Mouse (Mus musculus) hindbrain, embryonic 13.5 days (tissue): ENCODE measurements at regions not wholly inside any gene's neighbourhood (a gene's known extent, or its start where the extent isn't known, plus 50 kb on each side); places are given as distances from the start of the nearest gene placed in this dataset.

Experiments used
- ATAC-seq: fragments of 200-750 bp; cut with Nextera tagmentation; 2 replicates; pipeline ENCODE4 v1.8.0; 2017; ENCODE audit warnings: moderate TSS enrichment; ENCODE audit not compliant: low FRiP score
- H3K27ac ChIP-seq: fragments of 300-500 bp; sonication (generic); 2 replicates; pipeline ENCODE4 v1.5.1; 2015; ENCODE audit warnings: inconsistent platforms, mild to moderate bottlenecking, moderate library complexity
- H3K27me3 ChIP-seq: fragments of 300-500 bp; sonication (generic); 2 replicates; pipeline ENCODE4 v1.6.1; 2015; ENCODE audit warnings: mild to moderate bottlenecking, inconsistent platforms
- H3K36me3 ChIP-seq: fragments of 300-500 bp; sonication (generic); 2 replicates; pipeline ENCODE4 v1.6.1; 2015; ENCODE audit warnings: mild to moderate bottlenecking, inconsistent platforms
- H3K4me1 ChIP-seq: fragments of 300-500 bp; sonication (generic); replicated peaks from 2 replicates; pipeline ENCODE4 v1.6.1; 2015; ENCODE audit warnings: inconsistent platforms
- H3K4me2 ChIP-seq: fragments of 300-500 bp; sonication (generic); 2 replicates; pipeline ENCODE4 v1.6.1; 2015; ENCODE audit warnings: inconsistent platforms, mild to moderate bottlenecking, moderate library complexity
- H3K4me3 ChIP-seq: fragments of 300-500 bp; sonication (generic); 2 replicates; pipeline ENCODE4 v1.5.1; 2015; ENCODE audit warnings: mild to moderate bottlenecking, inconsistent platforms
- H3K9ac ChIP-seq: fragments of 300-500 bp; sonication (generic); 2 replicates; pipeline ENCODE4 v1.6.1; 2015; ENCODE audit warnings: mild to moderate bottlenecking, inconsistent platforms
- H3K9me3 ChIP-seq: fragments of 300-500 bp; sonication (generic); 2 replicates; pipeline ENCODE4 v1.6.1; 2016; ENCODE audit warnings: inconsistent platforms
- WGBS: fragments of 180-500 bp; shearing (Covaris S2); methylation state at CpG from one replicate; pipeline ENCODE4 v1.1.7; 2015; 5-methylcytosine and 5-hydroxymethylcytosine counted together

- Histone ChIP-seq H3K27me3 (no peaks in the 10 kb centered on the region), H3K4me3 (no peak overlapping the region), H3K4me2 (no peak overlapping the region), H3K36me3 (no peaks in the 10 kb centered on the region), H3K27ac (no peak overlapping the region), H3K9me3 (no peaks in the 10 kb centered on the region), H3K9ac (no peak overlapping the region), H3K4me1 (no peaks in the 10 kb centered on the region)
- ATAC-seq, result no peak
- WGBS, result 61% methylated on average over 5 of the region's 5 CpGs
Observed at GRCm38 (mm10) chr12:50893604-50894003, 244.7 kb upstream of the Prkd1 start.

GRCm38 (mm10) chr12:50875796-50876195 lies 226.9 kb upstream of the Prkd1 start:
- H3K4me2 ChIP-seq, result no peak overlapping the region
- no peak for ATAC-seq
- no peaks in the 10 kb centered on the region for H3K36me3 ChIP-seq
- H3K9me3 ChIP-seq, result no peaks in the 10 kb centered on the region
- no peak overlapping the region for H3K4me3 ChIP-seq
- H3K27me3 ChIP-seq, result no peaks in the 10 kb centered on the region
- no peak overlapping the region for H3K27ac ChIP-seq
- no peak overlapping the region for H3K9ac ChIP-seq
- no peaks in the 10 kb centered on the region for H3K4me1 ChIP-seq

DNA sequence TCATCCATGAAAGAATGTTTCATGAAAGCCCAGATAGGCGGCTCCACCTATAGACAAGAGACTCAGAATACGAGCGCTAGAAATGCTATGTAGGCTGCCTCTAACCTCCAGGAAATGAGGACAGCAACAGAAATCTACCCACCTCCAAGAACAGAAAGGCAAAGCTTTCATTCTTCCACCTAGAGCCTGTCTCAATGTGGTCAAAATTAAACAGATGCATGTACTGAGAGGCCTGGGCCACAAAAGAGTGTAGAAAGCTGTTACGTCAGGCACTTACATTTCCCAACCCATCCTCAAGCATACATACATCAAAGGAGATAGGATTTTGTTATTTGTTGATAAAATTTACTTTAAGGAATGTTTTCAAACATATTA lies 225.1 kb upstream of the Prkd1 start:
- H3K27ac ChIP-seq, result 0 out of 2 replicates have a peak overlapping the region, but pooled peaks have one; percentile 35
- ATAC-seq, result 0 out of 2 replicates have a peak, but pooled peaks have one; percentile 28
- H3K9ac ChIP-seq, result no peak overlapping the region
- no peaks in the 10 kb centered on the region for H3K27me3 ChIP-seq
- no peaks in the 10 kb centered on the region for H3K4me1 ChIP-seq
- H3K9me3 ChIP-seq, result no peaks in the 10 kb centered on the region; the same call in 1 of the 2 replicates
- H3K36me3 ChIP-seq, result no peaks in the 10 kb centered on the region
- no peak overlapping the region for H3K4me2 ChIP-seq
- WGBS, result 88% methylated on average over 4 of the region's 4 CpGs
- H3K4me3 ChIP-seq, result no peak overlapping the region

- Histone ChIP-seq H3K4me1 (no peaks in the 10 kb centered on the region), H3K27ac (no peak overlapping the region), H3K27me3 (no peaks in the 10 kb centered on the region), H3K4me2 (no peak overlapping the region), H3K36me3 (no peaks in the 10 kb centered on the region), H3K9me3 (no peaks in the 10 kb centered on the region; the same call in 1 of the 2 replicates), H3K9ac (no peak overlapping the region), H3K4me3 (no peak overlapping the region)
- ATAC-seq, result peak; percentile 54; the same call in 1 of the 2 replicates
- WGBS, result 77% methylated on average over 11 of the region's 11 CpGs
Observed at GRCm38 (mm10) chr12:50873390-50874023, 224.6 kb upstream of the Prkd1 start.

GRCm38 (mm10) chr12:50851644-50852043 lies 202.7 kb upstream of the Prkd1 start:
- no peak overlapping the region for H3K4me3 ChIP-seq
- no peaks in the 10 kb centered on the region for H3K4me1 ChIP-seq
- H3K27ac ChIP-seq, result no peak overlapping the region
- no peaks in the 10 kb centered on the region for H3K36me3 ChIP-seq
- H3K4me2 ChIP-seq, result no peak overlapping the region
- ATAC-seq, result no peak
- no peaks in the 10 kb centered on the region for H3K9me3 ChIP-seq
- 67% methylated on average over 3 of the region's 3 CpGs for whole genome bisulfite sequencing
- no peaks in the 10 kb centered on the region for H3K27me3 ChIP-seq
- no peak overlapping the region for H3K9ac ChIP-seq

DNA sequence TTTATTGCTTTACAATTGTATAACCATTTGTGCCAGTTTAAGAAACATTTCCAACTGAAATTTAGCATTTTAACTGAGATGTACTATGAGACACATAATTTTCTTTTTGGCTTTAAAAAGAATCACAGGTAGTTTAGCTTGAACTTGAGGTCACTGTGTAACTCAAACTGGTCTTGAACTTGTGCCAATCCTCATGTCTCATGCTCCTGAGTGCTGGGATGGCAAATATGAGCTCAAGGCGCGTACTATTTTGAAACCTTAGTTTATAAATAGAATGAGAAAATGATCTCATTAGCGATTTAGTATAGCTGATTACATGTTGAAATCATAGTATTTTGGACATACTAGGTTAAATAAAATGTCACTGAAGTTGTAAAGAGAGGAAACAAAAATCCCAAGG lies 199.1 kb upstream of the Prkd1 start:
- ATAC-seq, result no peak
- H3K4me3 ChIP-seq, result no peak overlapping the region
- no peak overlapping the region for H3K27ac ChIP-seq
- no peaks in the 10 kb centered on the region for H3K4me1 ChIP-seq
- H3K9me3 ChIP-seq, result no peaks in the 10 kb centered on the region
- no peak overlapping the region for H3K9ac ChIP-seq
- no peak overlapping the region for H3K4me2 ChIP-seq
- no peaks in the 10 kb centered on the region for H3K36me3 ChIP-seq
- H3K27me3 ChIP-seq, result no peaks in the 10 kb centered on the region
- WGBS, result 85% methylated on average over 3 of the region's 3 CpGs

DNA sequence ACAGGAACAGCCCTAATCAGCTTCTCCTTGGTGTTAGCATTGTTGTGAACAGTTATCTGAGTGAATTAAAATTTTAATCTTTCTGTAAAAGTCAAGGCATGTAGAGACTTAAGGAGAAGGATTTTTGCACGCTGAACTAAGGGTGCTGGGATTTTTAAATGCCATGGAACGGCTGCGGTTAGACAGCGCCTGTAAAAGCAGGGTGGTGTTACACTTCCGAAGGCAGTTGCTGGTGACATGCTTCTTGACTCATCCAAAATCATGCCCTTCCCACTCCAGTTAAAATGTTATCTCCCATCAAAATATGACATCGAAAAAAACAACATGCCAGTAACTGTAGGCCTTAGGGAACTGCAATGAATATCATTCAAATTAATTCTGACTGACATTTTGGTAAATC lies 193.8 kb upstream of the Prkd1 start:
- Histone ChIP-seq H3K9ac (no peak overlapping the region), H3K36me3 (no peaks in the 10 kb centered on the region), H3K4me1 (0 out of 2 replicates have a peak, but pooled peaks cover 4% of the 10 kb centered on the region), H3K4me3 (no peak overlapping the region), H3K9me3 (no peaks in the 10 kb centered on the region), H3K27me3 (no peaks in the 10 kb centered on the region), H3K27ac (no peak overlapping the region), H3K4me2 (no peak overlapping the region)
- ATAC-seq, result no peak
- WGBS, result 90% methylated on average over 6 of the region's 6 CpGs

- 0 out of 2 replicates have a peak, but pooled peaks cover 4% of the 10 kb centered on the region for H3K4me1 ChIP-seq
- ATAC-seq, result no peak
- H3K36me3 ChIP-seq, result no peaks in the 10 kb centered on the region
- H3K4me3 ChIP-seq, result no peak overlapping the region
- H3K9ac ChIP-seq, result no peak overlapping the region
- no peaks in the 10 kb centered on the region for H3K27me3 ChIP-seq
- no peak overlapping the region for H3K4me2 ChIP-seq
- H3K9me3 ChIP-seq, result no peaks in the 10 kb centered on the region
- no peak overlapping the region for H3K27ac ChIP-seq
- WGBS, result 41% methylated on average over 2 of the region's 2 CpGs
Observed at GRCm38 (mm10) chr12:50839391-50839790, 190.5 kb upstream of the Prkd1 start.

DNA sequence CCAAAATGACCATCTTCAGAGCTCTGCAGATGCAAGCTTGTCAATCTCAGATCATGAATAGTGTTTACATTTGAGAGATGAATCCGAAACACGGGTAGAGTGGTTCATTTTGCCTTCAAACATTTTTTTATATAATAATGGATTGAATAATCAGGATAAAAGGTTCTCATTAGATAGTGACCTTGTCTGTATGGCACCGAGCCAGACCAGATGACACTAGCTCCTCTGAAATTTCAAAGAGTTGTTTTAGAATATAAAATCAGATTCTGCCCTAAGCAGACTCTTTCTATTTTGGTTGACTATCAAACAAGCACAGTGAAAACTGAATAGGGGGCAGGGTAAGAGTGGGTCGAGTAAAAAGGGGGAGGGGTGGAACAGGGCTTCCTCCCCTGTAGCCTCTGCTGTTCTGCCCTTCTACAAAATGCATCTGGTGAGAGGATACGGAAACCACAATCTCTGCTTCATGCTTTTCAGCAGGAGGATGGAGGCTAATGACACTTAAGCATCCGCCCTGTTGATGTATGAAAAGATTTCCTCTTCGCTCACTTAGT lies 159.9 kb upstream of the Prkd1 start:
- no peak overlapping the region for H3K4me2 ChIP-seq
- H3K4me3 ChIP-seq, result no peak overlapping the region
- no peaks in the 10 kb centered on the region for H3K9me3 ChIP-seq
- H3K9ac ChIP-seq, result no peak overlapping the region
- H3K27ac ChIP-seq, result no peak overlapping the region
- no peaks in the 10 kb centered on the region for H3K36me3 ChIP-seq
- ATAC-seq, result no peak
- WGBS, result 81% methylated on average over 7 of the region's 7 CpGs
- H3K4me1 ChIP-seq, result no peaks in the 10 kb centered on the region
- no peaks in the 10 kb centered on the region for H3K27me3 ChIP-seq

GRCm38 (mm10) chr12:50804391-50804790 lies 155.5 kb upstream of the Prkd1 start:
- H3K9ac ChIP-seq, result no peak overlapping the region
- 68% methylated on average over 3 of the region's 3 CpGs for WGBS
- no peak overlapping the region for H3K4me3 ChIP-seq
- H3K4me1 ChIP-seq, result no peaks in the 10 kb centered on the region
- no peak overlapping the region for H3K4me2 ChIP-seq
- H3K36me3 ChIP-seq, result no peaks in the 10 kb centered on the region
- H3K27ac ChIP-seq, result no peak overlapping the region
- ATAC-seq, result no peak
- no peaks in the 10 kb centered on the region for H3K27me3 ChIP-seq
- H3K9me3 ChIP-seq, result no peaks in the 10 kb centered on the region

DNA sequence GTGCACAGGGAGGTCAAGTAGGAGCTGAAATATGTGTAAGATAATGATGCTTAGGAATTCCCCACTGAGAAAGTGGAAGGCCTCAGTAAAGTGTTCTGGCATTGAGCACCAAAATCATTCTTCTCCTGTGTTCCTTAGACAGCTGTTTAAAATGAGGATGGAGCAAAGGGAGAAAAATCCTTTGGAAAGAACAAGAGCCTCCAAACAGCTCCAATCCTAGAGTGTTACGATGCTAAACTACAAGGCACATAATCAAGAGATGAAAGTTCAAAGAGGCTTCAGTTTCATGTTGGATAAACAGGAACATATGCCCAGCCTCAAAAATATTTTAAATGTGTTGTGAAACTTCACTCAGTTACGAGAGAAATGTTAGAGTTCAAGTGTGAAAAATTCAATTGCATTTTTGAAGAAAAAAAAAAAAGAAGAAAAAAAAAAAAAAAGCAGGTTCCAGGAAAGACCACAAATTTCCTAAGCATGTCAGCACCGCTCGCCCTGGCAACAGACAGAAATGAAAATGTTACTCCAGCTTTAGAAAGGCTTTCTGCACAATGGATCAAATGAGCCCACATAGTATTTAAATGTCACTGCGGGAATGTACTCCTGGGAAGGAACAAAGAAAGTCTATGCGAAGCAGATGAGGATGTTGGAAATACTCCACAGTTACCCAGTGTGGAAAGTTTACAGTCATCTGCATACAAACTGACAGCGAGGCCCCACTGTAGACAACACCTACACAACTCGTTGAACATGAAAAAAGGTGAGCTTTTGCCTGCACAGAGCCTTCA lies 116.5 kb upstream of the Prkd1 start:
- H3K9me3 ChIP-seq, result no peaks in the 10 kb centered on the region
- no peaks in the 10 kb centered on the region for H3K4me1 ChIP-seq
- H3K27ac ChIP-seq, result no peak overlapping the region
- no peaks in the 10 kb centered on the region for H3K36me3 ChIP-seq
- H3K9ac ChIP-seq, result no peak overlapping the region
- no peak overlapping the region for H3K4me3 ChIP-seq
- 66% methylated on average over 8 of the region's 8 CpGs for WGBS
- no peak for ATAC-seq
- H3K4me2 ChIP-seq, result no peak overlapping the region
- H3K27me3 ChIP-seq, result no peaks in the 10 kb centered on the region

DNA sequence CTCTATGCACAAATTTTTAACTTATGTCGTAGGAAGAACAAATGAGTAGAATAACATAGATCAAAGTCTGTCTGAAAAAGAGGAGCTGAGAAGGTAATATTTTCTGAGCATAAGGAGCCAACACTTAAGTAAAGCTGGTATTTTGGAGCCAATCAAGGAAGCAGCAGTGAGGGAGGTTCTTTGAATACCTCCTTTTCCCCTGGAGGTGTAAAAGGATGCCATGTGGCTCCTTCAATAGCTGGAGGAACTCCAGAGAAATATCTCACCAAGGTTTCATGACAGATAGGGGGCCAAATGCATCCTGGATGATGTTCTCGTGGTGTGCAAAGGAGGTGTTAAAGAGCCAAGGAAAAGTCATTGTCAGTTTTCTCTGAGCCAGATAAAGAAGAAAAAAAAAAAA lies 115.6 kb upstream of the Prkd1 start:
- no peak overlapping the region for H3K4me3 ChIP-seq
- no peak overlapping the region for H3K9ac ChIP-seq
- no peak for ATAC-seq
- H3K36me3 ChIP-seq, result no peaks in the 10 kb centered on the region
- H3K4me1 ChIP-seq, result no peaks in the 10 kb centered on the region
- H3K27ac ChIP-seq, result no peak overlapping the region
- no peaks in the 10 kb centered on the region for H3K27me3 ChIP-seq
- 79% methylated on average over 2 of the region's 2 CpGs for WGBS
- no peaks in the 10 kb centered on the region for H3K9me3 ChIP-seq
- no peak overlapping the region for H3K4me2 ChIP-seq

DNA sequence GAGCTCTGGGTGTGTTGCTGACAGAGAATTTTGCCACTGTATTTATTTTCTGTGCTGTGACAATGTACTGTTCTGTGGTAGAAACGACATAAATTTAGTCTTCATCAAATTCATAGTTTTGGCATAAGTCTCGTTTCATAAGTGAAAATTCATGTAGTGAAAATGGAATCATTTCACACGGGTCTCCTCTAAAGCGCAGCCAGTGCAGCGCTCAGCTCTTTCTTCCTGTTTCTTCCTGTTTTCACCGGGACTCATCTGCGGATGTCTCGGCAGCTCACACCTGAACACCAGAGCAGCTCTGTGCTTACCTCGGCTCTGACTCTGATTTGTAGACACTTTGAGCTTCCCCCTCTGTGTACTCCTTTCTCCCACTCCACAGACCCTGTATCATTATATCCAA lies 85.2 kb upstream of the Prkd1 start:
- Histone ChIP-seq H3K27ac (no peak overlapping the region), H3K4me3 (no peak overlapping the region), H3K27me3 (no peaks in the 10 kb centered on the region), H3K4me2 (no peak overlapping the region), H3K9ac (no peak overlapping the region), H3K36me3 (no peaks in the 10 kb centered on the region), H3K4me1 (no peaks in the 10 kb centered on the region), H3K9me3 (no peaks in the 10 kb centered on the region)
- WGBS, result 87% methylated on average over 9 of the region's 9 CpGs
- no peak for ATAC-seq
